Mouse (Mus musculus): ENCODE data around the gene Lrp5.

Gene Lrp5

GRCm38 (mm10) chr19:3613991-3614390 is 72.4 kb downstream of the Lrp5 start:
- no peak for DNase-seq (ENCODE audit: low read depth, low spot score)

GRCm38 (mm10) chr19:3612534-3613273 is 73.7 kb downstream of the Lrp5 start:
- no peak for DNase-seq (ENCODE audit: low read depth, low spot score)

- no peak for DNase-seq (ENCODE audit: low read depth, low spot score)
Observed at GRCm38 (mm10) chr19:3611730-3612129, 74.6 kb downstream of the Lrp5 start.

GRCm38 (mm10) chr19:3610886-3611285 is 75.5 kb downstream of the Lrp5 start:
- no peak for DNase-seq (ENCODE audit: low read depth, low spot score)

- no peak for DNase-seq (ENCODE audit: low read depth, low spot score)
Observed at GRCm38 (mm10) chr19:3609826-3610225, 76.5 kb downstream of the Lrp5 start.

GRCm38 (mm10) chr19:3594316-3594715 is 92.0 kb downstream of the Lrp5 start:
- no peak for DNase-seq (ENCODE audit: low read depth, low spot score)

- no peak for DNase-seq (ENCODE audit: low read depth, low spot score)
Observed at GRCm38 (mm10) chr19:3593379-3594055, 92.8 kb downstream of the Lrp5 start.

GRCm38 (mm10) chr19:3589968-3590367 is 96.4 kb downstream of the Lrp5 start:
- no peak for DNase-seq (ENCODE audit: low read depth, low spot score)

GRCm38 (mm10) chr19:3589547-3589946 is 96.8 kb downstream of the Lrp5 start:
- no peak for DNase-seq (ENCODE audit: low read depth, low spot score)

- peak; percentile 80 for DNase-seq (ENCODE audit: low read depth, low spot score)
Observed at GRCm38 (mm10) chr19:3587729-3588128, 98.6 kb downstream of the Lrp5 start.

GRCm38 (mm10) chr19:3586540-3586939 is 99.8 kb downstream of the Lrp5 start:
- DNase-seq (ENCODE audit: low read depth, low spot score) = peak; percentile 73

- peak; percentile 60 for DNase-seq (ENCODE audit: low read depth, low spot score)
Observed at GRCm38 (mm10) chr19:3586026-3586425, 100.3 kb downstream of the Lrp5 start.

- DNase-seq (ENCODE audit: low read depth, low spot score) = peak; percentile 72
Observed at GRCm38 (mm10) chr19:3581326-3581725, 105.0 kb downstream of the Lrp5 start.

- DNase-seq (ENCODE audit: low read depth, low spot score) = no peak
Observed at GRCm38 (mm10) chr19:3577911-3578290, 108.5 kb downstream of the Lrp5 start.

GRCm38 (mm10) chr19:3577265-3577910 is 109.0 kb downstream of the Lrp5 start:
- DNase-seq (ENCODE audit: low read depth, low spot score) = no peak

GRCm38 (mm10) chr19:3576451-3577264 is 109.7 kb downstream of the Lrp5 start:
- no peak for DNase-seq (ENCODE audit: low read depth, low spot score)

- DNase-seq (ENCODE audit: low read depth, low spot score) = peak; percentile 100
Observed at GRCm38 (mm10) chr19:3575632-3576384, 110.6 kb downstream of the Lrp5 start, which contains the start of gene Ppp6r3. Ppp6r3 (minus strand) TSS chr19:3575749.

GRCm38 (mm10) chr19:3575276-3575631 is 111.1 kb downstream of the Lrp5 start:
- no peak for DNase-seq (ENCODE audit: low read depth, low spot score)

GRCm38 (mm10) chr19:3574593-3575094 is 111.7 kb downstream of the Lrp5 start:
- peak; percentile 59 for DNase-seq (ENCODE audit: low read depth, low spot score)

- DNase-seq (ENCODE audit: low read depth, low spot score) = no peak
Observed at GRCm38 (mm10) chr19:3564309-3564708, 122.1 kb downstream of the Lrp5 start.

- no peak for DNase-seq (ENCODE audit: low read depth, low spot score)
Observed at GRCm38 (mm10) chr19:3562752-3563151, 123.6 kb downstream of the Lrp5 start.

Measured in R1 (cell line).